Mouse (Mus musculus) limb, embryonic 10.5 days (tissue): ENCODE data around the gene Zfp612. TPM values are rescaled to one million over a fixed set of nuclear protein-coding genes. Genes with fewer than 3 reads are reported as not detected.

Experiments used
- polyA plus RNA-seq: library from polyadenylated mRNA; unstranded; fragments of >200 nt; fragmentation: Nextera tagmentation; extraction: Ambion mirVana; gene quantifications from 2 replicates; pipeline ENCODE4 v1.2.1, GENCODE M21; 2016

Gene Zfp612
- polyA plus RNA-seq, 1 experiment from 2014 or later = 9.3 TPM

Other genes starting within 250 kb of the Zfp612 start
- 2.0 and 2.5 TPM in 2 replicates for gene Phlpp2, start 211.2 kb upstream of the Zfp612 start, polyA plus RNA-seq
- 0.39 and 0.89 TPM in 2 replicates for gene Marveld3, start 117.5 kb upstream of the Zfp612 start, polyA plus RNA-seq
- gene Tat, start 89.3 kb upstream of the Zfp612 start, polyA plus RNA-seq = not detected in 2 replicates
- gene Chst4, start 40.0 kb upstream of the Zfp612 start, polyA plus RNA-seq = not detected in 2 replicates
- gene Gm21964, start 21.5 kb downstream of the Zfp612 start, polyA plus RNA-seq = not detected in 2 replicates
- gene Gm17720, start 23.0 kb downstream of the Zfp612 start, polyA plus RNA-seq = not detected in 2 replicates
- gene Calb2, start 88.5 kb downstream of the Zfp612 start, polyA plus RNA-seq = 2.9 and 10.2 TPM in 2 replicates
- gene Cmtr2, start 135.9 kb downstream of the Zfp612 start, polyA plus RNA-seq = 10.0 and 10.6 TPM in 2 replicates
- gene Hydin, start 187.2 kb downstream of the Zfp612 start, polyA plus RNA-seq = 0.01 and 0.09 TPM in 2 replicates